Mouse (Mus musculus) adrenal gland, postnatal 36 days (tissue): Measurements from ENCODE around the gene Timm44. TPM values are rescaled to one million over a fixed set of nuclear protein-coding genes. Genes with fewer than 3 reads are reported as not detected.
A peak's percentile ranks its signal among the peaks of the same experiment; 100 is the strongest.

ENCODE experiments used
- DNase-seq, 2 experiments: peaks; one replicate each; pipeline ENCODE4 v3.0.0; 2021; ENCODE audit warnings: mixed read lengths in 1 of 2
- long read RNA-seq, 2 experiments: library from polyadenylated mRNA; stranded (forward); transcript quantifications; one replicate each; pipeline ENCODE4 v2.0.0; 2021; ENCODE audit warnings: borderline sequencing depth in 2 of 2
- total RNA-seq, 2 experiments: library from RNA; stranded (reverse); gene quantifications; 2 replicates each; pipeline ENCODE4 v1.2.3; 2021

Gene Timm44
- total RNA-seq = 10 to 100 TPM; 93.2 to 96.9 TPM
- long read RNA-seq, experiment 1, transcript Timm44-201 (13 exons, 1,790 nt) = major isoform, 113 of 165 reads
- long read RNA-seq, experiment 1, partial matches to known transcripts = 30 of 165 reads
- long read RNA-seq, experiment 1, other reads (novel, unspliced or antisense) = 18 of 165 reads
- long read RNA-seq, experiment 2, transcript Timm44-201 (13 exons, 1,790 nt) = major isoform, 35 of 44 reads
- long read RNA-seq, experiment 2, partial matches to known transcripts = 7 of 44 reads
- long read RNA-seq, experiment 2, other reads (novel, unspliced or antisense) = 1 of 44 reads

DNA sequence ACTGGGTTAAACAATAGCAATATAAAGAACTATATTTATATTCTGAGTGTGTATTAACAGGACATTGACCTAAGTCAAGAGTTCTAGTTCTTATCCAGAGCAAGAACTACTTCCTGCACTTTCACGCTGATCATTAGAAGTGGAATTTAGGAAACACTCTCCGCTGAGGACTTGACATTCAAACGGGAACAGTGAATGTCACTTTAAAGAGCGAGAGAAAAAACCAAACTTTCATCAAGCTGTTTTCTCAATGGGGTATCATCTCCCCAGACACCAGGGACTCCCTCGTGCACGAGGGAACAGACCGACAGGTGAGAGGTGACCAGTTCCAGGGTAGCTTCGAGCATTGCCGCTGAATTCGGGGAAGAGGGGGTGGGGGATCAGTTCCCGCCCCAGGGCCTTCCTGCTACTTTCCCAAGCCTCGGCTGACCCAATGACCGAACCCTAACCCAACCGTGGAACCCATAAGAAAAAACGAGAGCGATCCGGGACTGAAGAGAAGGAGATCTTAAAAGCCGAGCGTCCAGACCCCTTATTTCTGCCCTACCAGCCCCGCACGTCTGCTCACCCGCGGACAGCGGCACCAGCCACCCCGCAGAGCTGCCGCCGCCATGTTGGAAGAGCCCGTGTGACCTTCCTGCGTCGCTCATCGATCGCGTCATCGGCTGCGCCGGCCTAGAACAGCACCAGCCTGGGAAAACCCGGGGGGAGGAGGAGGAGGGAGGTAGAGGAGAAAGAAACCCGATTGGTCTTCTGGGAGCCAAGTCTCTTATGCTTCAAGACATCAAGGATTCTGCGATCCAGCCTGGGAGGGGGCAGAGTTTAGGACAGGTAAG lies at the start of gene Timm44:
Gene Timm44, minus strand, starts transcription at position 639 of the 836 bp plus-strand sequence.
- peak; percentile 97 to 98 for DNase-seq

DNA sequence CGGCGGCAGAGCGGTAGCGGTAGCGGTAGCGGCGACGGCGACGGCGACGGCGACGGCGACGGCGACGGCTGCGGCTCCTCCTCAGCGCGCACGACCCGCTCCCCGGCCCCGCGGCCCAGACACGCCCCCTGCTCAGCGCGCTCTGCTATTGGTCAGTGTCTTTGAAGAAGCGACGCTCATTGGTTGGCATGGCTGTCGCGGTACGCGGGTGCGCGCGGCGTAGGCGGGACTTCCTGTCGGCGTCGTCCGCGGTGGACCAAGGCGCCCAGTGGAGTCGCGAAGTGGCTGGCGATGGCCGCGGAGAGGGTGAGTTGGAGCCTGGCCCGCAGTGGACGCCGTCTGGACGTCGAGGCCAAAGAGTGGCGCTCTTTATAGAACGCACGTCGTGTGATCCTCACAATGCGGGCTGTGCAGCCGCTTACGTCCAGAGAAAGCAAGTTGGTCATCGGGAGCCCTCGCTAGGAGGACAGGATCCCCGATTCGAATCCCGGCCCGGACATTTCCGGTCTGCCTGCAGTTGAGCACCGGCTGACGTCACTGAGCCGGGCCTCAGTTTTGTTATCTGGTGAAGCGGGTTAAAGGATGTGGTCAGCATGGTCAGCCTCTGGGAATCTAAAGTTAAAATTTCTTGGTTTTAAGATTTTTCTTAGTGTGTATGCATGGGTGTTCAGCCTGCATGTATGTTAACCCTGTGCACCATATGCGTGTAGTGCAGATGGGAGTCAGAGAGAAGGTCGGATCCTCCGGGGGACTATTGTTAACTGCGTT lies 49.5 kb upstream of the Timm44 start, which contains the start of the genes Ccl25 and Elavl1:
Gene Ccl25, plus strand, starts transcription at position 228 of the 768 bp plus-strand sequence.
Gene Elavl1, minus strand, starts transcription at position 431 of the 768 bp plus-strand sequence.
- peak; percentile 98 for DNase-seq

DNA sequence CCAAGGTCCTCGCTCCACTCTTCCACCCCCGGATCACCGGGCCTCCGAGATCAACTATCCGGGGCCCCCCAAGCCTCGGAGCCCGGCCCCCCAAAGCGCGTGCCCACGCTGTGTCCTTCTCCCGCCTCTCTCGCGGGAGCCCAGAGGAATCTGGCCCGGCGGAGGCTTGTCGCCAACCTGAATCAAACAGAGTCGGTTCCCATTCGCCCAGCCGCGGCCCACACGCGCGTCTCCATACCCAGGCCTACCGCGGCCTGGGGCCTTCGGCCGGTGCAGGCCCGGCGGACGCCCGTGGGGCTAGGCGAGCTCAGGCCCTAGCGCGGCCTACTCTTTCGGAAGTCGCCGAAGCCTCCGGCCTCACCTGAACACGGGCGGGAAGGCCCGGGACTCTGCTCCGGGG lies 48.8 kb upstream of the Timm44 start:
- peak in 1 of 2 experiments; percentile 56 for DNase-seq

DNA sequence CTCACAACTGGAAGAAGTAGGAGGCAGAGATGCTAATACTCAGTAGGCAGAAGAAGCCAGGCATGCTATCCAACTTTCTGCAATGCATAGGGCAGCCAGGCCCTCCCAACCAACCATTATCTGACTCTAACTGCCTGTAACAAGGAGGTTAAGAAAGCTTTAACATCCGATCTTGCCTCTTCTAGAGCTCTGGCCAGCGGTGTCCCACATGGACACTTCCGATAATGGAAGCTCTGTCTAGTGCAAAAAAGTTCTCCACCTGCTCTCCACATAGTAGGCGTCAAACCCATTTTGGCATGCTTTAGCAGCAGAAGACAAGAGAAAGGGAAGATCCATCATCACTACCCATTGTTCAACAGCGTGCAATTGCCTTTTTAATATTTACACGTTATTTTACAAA lies 48.2 kb upstream of the Timm44 start:
- DNase-seq = no peak

DNA sequence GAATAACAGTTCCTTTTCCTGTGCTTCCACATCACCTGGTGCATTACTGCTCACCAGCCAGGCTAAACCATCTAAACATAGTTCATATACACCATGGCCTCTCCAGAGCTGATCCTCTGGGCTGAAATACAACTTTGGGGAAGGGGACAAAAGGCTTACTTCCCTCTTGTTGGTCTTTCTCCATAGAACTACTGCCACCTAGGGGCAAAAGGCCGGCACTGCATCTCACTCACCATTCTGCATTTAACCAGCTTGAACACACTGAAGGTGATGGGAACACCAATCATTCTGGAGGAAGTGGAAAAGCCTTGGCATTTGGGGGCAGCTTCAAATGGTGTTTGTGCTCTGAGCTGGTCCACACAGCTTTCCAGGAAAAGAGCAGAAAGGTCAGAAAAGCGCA lies 46.8 kb upstream of the Timm44 start:
- peak; percentile 75 to 79 for DNase-seq

DNA sequence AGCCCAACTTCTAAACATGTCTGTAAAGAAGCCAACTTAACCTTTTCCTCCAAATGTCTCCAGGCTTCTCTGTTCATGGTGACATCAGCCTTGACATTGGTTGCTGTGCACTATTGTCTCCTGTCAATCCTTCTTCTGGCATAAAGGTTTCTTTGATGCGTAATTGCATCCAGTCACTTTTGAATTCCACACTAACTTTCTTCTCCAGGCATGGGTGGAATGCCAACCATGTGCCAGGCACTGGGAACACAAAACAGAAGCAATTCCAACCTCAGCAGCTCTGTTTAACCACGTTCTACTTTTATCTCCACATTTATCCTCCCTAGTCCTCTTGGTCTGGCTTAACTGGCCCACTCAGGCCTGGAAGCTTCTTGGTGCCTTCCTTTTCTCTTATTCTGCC lies 45.3 kb upstream of the Timm44 start:
- no peak for DNase-seq

DNA sequence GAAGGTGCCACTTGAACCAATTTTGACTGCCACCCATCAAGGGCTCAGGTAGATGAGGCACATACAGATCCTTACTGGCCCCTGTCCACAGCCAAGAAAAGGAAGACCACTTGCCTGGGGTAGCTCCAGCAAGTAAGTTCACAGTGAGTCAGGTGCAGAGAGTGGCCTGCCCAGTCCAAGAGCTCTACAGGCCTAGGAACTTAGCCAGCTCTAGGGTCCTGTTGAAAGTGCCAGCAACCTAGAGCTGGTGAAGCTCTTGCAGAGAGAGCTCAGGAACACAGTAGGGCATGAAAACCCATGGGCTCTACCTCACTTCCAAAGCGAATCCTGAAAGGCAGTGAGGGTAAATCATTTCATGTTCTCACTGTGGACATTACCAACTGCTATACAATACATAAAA lies 44.7 kb upstream of the Timm44 start:
- DNase-seq = no peak

DNA sequence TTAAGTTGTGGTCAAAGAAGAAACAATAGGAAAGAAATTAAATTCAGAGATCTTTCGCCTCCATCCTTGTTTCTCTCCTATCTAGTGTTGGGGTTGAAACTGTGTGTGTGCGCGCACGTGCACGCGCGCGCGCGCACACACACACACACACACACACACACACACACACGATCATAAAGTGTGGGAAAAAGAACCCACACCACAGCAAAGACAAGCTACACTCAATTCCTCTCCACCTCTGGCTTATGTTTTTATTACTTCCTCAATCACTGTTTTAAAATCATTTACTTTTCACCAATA lies 43.8 kb upstream of the Timm44 start:
- DNase-seq = no peak

DNA sequence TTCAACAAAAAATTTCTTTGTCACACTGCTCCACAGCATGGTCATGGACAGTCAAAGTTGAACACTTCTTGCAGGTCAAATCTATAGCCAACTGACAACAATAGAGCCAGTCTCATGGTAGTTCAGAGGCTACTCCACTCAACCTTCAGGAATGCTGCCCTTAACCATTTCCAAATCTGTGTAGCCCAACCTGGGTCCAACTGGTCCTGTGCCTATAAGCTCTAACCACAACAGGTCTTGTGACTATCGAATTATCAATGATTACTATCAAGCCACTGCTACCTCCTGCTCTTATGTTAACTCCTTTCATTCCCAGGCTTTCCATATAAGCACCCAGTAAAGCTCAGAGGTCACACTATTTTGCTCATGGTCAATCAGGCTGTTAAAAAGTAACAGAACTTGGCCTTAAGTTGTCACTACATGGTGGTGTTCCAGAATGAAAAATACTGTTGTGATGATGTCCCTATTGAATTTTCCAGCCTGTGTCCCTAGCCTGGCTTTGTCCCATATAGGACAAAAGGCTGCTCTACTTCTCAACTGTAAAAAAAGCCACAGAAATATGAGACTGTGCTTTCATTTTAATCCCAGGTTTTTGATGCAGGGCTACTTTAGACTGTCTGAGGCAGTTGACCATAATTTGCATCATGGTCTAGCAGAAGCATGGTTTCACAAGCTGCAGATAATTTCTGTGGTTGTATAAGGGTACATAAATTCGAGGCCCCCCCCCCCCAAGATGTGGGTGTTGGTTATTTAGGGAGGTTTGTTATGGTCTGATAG lies 43.3 kb upstream of the Timm44 start:
- no peak for DNase-seq

DNA sequence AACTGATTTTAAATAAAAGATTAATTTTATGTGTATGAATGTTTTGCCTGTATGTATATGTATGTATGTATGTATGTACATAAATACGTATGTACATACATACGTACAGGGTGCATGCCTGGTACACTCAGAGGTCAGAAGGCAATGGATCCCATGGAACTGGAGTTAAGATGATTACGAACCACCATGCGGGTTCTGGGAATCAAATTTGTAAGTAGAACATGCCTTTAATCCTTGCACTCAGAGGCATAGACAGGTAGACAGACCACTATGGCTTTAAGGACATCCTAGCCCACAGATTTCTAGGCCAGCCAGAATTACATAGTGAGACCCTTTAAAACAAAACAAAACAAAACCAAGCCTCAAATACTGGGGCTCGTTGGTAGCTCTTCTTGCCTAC lies 42.4 kb upstream of the Timm44 start:
- DNase-seq = no peak

DNA sequence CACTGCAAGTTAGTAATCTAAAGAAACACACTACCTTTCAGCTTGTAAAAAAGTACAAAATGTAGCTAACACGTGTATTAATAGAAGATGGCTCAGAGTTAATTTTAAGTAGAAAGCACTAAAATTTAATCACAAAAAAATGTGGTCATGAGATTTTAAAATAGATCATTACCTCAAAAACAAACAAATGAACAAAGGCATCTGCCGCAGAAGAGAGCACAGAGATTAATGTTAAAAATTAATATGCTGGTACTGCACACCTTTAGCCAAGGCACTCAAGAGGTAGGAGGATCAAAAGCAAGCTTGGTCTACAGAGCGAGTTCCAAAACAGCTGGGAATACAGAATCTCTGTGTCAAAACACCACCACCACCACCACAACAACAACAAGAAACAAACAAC lies 39.1 kb upstream of the Timm44 start:
- DNase-seq = no peak

DNA sequence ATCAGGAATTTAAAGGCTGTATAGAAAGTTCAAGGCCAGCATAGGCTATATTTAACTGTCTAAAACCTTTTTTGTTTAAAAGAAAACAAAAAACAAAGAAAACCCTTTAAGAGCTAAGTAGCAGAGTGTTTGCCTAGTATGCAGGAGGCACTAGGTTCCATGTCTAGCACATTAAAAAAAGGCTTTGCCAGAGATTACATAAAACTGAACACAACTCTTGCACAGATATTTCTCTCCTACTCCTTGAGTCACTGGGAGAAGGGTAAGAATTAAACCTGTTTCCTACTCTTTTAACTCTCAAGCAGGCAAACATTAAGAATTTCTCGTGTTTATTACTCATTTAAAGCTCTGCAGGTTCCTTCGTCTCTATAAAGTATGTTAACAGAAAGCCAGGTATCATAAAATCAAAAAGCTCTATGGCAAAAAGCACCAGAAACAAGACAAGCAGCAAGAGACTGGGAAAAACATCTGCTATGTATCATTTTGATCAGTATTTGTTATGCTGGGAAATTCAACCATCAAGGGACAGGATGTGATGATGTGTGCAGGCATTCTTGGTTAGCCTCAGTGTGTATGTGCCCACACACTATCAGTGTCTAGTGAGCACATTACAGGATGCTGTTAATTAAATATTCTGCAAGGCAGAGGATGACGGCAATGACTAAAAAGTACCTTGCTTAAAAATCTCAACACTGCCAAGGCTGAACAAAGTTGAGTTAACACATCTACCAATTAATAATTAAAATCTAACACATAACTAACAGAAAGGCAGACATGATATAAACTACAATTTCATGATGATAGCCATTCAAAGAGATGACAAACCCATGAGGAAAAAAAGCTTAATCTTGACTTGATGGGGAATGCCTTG lies 37.8 kb upstream of the Timm44 start:
- no peak for DNase-seq

DNA sequence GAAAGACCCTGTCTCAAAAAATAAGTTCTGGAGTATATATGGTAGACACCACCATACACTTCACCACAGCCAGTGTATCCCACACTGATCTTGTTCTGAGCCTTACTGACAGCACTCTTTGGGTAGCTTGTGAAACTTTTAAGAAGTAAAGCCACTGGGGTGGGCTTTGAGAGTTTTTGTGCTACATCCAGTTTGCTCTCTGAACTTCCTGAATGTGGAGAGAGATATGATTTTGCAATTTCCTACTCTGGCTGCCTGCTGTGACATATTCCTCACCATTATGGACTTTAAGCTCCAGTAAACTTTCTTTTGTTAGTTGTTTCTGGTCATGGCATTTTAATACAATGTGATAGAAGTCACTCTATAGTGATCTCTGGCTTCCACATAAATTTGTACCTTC lies 36.4 kb upstream of the Timm44 start:
- DNase-seq = no peak

DNA sequence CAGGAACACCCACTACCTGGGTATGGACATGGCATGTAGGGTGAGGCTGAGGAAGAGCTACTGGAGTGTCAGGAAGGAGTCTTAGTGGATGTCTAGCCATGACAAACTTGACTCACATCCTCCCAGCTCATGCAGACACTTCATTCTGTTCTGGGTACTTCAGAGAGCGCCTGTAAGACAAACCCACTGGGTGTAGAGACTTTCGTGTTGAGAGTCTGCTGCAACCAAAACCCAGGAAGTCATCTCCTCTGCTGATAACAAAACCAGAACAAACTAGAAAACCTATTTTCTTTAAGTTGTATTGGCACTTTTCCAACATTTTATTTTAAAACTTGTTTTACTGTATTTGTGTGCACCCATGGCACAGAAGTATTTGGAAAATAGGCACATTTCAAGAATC lies 30.1 kb upstream of the Timm44 start:
- DNase-seq = no peak

DNA sequence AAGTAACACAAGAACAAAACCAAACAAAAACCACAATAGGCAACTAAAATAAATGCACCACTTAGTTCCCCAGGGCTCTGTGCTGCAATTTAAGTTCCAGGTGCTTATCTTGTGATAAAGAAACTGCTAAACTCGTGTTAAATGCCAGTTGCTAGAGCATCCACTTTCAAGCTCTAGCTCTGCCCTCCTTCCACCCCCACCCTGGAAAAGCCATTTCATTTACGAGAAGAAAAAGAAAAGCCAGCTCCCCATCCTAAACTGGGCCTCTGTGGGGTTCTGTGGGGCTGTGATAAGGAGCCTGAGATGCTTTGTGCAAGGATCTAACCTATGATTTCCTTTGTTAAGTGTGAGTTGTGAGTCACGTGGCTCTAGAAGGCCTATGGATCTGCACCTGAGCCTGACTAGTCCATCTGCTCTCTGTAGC lies 28.4 kb upstream of the Timm44 start:
- DNase-seq = no peak

DNA sequence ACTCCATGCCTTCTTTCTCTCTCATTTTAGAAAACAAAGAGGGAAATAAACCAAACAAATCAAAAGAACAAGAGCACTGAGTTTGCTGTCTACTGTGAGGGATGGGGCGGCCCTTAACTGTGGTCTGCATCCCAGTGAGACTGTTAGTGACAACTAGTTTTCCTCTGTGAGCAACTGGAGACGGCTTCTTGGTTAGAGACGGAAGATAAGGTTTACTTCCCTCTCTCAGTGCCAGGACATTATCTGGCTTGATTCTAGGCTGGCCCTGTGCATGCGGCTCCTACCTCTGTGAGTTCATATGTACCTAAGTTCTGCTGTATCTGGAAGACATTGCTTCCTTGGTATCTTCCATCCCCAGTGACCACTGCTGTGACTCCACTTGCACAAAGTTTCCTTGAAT lies 22.1 kb upstream of the Timm44 start:
- DNase-seq = no peak

DNA sequence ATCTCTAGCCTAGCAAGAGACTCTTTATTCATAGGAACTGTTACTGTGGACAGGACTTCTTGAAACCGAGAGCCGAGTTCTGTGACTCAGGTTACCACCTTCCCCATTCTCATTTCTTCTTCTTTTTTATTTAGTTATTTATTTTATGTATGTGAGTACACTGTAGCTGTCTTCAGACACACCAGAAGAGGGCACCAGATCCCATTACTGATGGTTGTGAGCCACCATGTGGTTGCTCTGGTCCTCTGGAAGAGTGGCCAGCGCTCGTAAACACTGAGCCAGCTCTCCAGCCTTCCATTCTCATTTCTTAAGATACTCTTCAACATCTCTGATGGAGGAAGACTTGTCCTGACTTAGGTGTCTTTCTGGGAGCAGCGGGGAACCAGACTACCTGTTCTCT lies 17.0 kb upstream of the Timm44 start:
- DNase-seq = no peak

DNA sequence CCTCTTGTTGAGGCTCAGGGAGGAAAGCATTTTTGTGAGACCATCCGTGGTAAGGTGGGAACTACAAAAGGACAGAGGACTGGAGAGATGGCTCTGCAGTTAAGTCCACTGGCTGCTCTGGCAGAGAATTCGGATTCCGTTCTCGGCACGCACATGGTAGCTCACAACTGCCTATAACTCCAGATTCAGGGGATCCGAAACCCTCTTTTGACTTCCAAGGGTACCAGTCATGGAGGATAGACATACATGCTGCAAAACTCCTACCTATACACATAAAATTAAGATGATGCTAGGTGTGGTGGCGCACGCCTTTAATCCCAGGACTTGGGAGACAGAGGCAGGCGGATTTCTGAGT lies 375 bp upstream of the Timm44 start:
- DNase-seq = no peak

DNA sequence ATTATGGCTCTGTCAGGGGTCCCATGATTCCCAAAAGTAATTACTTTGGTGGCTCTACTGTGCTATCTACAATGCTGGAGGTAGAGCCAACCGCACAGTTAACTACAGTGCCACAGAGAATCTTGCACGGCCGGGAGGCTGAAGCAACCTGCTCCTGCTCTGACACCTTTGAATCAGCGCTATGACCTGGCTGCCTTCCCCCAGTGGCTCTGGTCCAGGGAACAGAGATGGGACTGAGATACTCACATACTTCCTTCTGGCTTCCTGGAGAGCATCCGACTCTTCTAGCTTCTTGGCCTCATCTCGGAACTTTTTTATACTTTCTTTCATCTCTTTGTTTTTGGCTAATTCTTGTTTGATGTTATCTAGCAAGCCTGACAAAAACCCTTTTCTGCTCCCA lies 6.1 kb downstream of the Timm44 start:
- no peak for DNase-seq

DNA sequence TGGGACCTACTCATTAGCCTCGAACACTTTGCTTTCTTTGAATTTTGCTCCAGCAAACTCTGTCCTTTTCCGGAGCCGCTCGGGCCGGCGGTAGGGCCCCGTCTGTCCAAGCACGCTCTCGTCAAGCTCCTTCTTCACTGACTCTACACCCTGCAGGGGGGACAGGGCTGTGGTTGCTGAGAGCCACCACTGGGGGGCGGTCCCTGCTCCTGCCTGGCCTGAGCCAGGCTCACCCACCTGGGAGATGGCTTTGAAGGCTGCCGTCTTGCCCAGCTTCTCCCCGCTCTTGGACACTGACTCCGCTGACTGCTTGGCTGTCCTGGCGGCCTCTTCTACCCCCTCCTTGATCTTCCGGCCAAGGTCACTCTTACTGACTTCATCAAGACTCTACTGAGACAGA lies 8.1 kb downstream of the Timm44 start:
- DNase-seq = peak; percentile 28 to 62
